Mouse (Mus musculus) lung, postnatal 0 days (tissue): ENCODE measurements around the gene Ccdc71. TPM values are rescaled to one million over a fixed set of nuclear protein-coding genes. Genes with fewer than 3 reads are reported as not detected.

ENCODE experiments used
- ATAC-seq: fragments of 200-750 bp; cut with Nextera tagmentation; 2 replicates; pipeline ENCODE4 v1.8.0; 2017; ENCODE audit warnings: moderate library complexity
- DNase-seq: peaks from one replicate; pipeline ENCODE4 v3.0.0-alpha.2; 2016; ENCODE audit warnings: low spot score
- H3K27ac ChIP-seq: fragments of 300-500 bp; sonication (generic); 2 replicates; pipeline ENCODE4 v1.5.1; 2014; ENCODE audit warnings: antibody characterized with exemption, mild to moderate bottlenecking, low read length, mixed read lengths
- H3K27me3 ChIP-seq: fragments of 300-500 bp; sonication (generic); replicated peaks from 2 replicates; pipeline ENCODE4 v1.6.1; 2014; ENCODE audit warnings: low read length, mixed read lengths; ENCODE audit not compliant: insufficient read depth
- H3K36me3 ChIP-seq: fragments of 300-500 bp; sonication (generic); 2 replicates; pipeline ENCODE4 v1.6.1; 2014; ENCODE audit warnings: low read length, mixed read lengths; ENCODE audit not compliant: insufficient read depth
- H3K4me1 ChIP-seq: fragments of 300-500 bp; sonication (generic); 2 replicates; pipeline ENCODE4 v1.6.1; 2014; ENCODE audit warnings: antibody characterized with exemption, low read depth, low read length, mixed read lengths; ENCODE audit not compliant: insufficient read depth
- H3K4me2 ChIP-seq: fragments of 300-500 bp; sonication (generic); replicated peaks from 2 replicates; pipeline ENCODE4 v1.6.1; 2014; ENCODE audit warnings: low read depth, mild to moderate bottlenecking, low read length, moderate library complexity, mixed read lengths
- H3K4me3 ChIP-seq: fragments of 300-500 bp; sonication (generic); 2 replicates; pipeline ENCODE4 v1.5.1; 2014; ENCODE audit warnings: low read depth, low read length
- H3K9ac ChIP-seq: fragments of 300-500 bp; sonication (generic); replicated peaks from 2 replicates; pipeline ENCODE4 v1.6.1; 2014; ENCODE audit warnings: low read depth, mild to moderate bottlenecking
- H3K9me3 ChIP-seq: fragments of 300-500 bp; sonication (generic); 2 replicates; pipeline ENCODE4 v1.6.1; 2016; ENCODE audit warnings: low read length, mixed read lengths
- CTCF ChIP-seq: IDR thresholded peaks from 2 replicates; pipeline ENCODE4 v1.5.1; 2016; ENCODE audit warnings: antibody characterized with exemption, mild to moderate bottlenecking
- EP300 ChIP-seq: IDR thresholded peaks from 2 replicates; pipeline ENCODE4 v1.6.1; 2016; ENCODE audit warnings: antibody characterized with exemption, mild to moderate bottlenecking, control low read depth
- WGBS: fragments of 180-500 bp; shearing (Covaris S2); extraction: QIAGEN DNeasy Blood & Tissue Kit; methylation state at CpG from one replicate; pipeline ENCODE4 v1.1.7; 2014; 5-methylcytosine and 5-hydroxymethylcytosine counted together
- polyA plus RNA-seq: library from polyadenylated mRNA; unstranded; fragments of >200 nt; fragmentation: Nextera tagmentation; extraction: Ambion mirVana; gene quantifications from 2 replicates; pipeline ENCODE4 v1.2.1, GENCODE M21; 2015

The Ccdc71 gene
- polyA plus RNA-seq, 1 experiment from 2014 or later: 42.1 TPM

- no peak for ATAC-seq
- no peak for DNase-seq
- 89% methylated on average over 7 of the region's 7 CpGs for WGBS
Observed at GRCm38 (mm10) chr9:108499231-108499630, 38.9 kb downstream of the Ccdc71 start.

GRCm38 (mm10) chr9:108499943-108500342 lies 39.6 kb downstream of the Ccdc71 start:
- TF ChIP-seq CTCF (no peak), EP300 (no peak)

More at GRCm38 (mm10) chr9:108499231-108499630, 38.9 kb downstream of the Ccdc71 start:
- TF ChIP-seq CTCF (no peak), EP300 (no peak)
- Histone ChIP-seq H3K4me2 (no peak overlapping the region), H3K27ac (no peak overlapping the region), H3K9ac (no peak overlapping the region), H3K4me1 (no peaks in the 10 kb centered on the region), H3K27me3 (no peaks in the 10 kb centered on the region), H3K9me3 (no peaks in the 10 kb centered on the region), H3K4me3 (no peak overlapping the region), H3K36me3 (peaks cover 69% of the 10 kb centered on the region)

GRCm38 (mm10) chr9:108506901-108507300 lies 46.6 kb downstream of the Ccdc71 start:
- DNase-seq (no peak), ATAC-seq (no peak)
- H3K27me3 ChIP-seq: no peaks in the 10 kb centered on the region
- H3K4me2 ChIP-seq: peak overlapping the region; percentile 77; the same call in 1 of the 2 replicates
- H3K27ac ChIP-seq: peak overlapping the region; percentile 93; the same call in 1 of the 2 replicates
- H3K4me1 ChIP-seq: peaks cover 7% of the 10 kb centered on the region; the same call in 1 of the 2 replicates
- 85% methylated on average over 7 of the region's 7 CpGs for WGBS
- TF ChIP-seq EP300 (no peak), CTCF (no peak)
- H3K36me3 ChIP-seq: peaks cover 1% of the 10 kb centered on the region; the same call in 1 of the 2 replicates
- no peak overlapping the region for H3K9ac ChIP-seq
- H3K9me3 ChIP-seq: no peaks in the 10 kb centered on the region
- peak overlapping the region; percentile 58; the same call in 1 of the 2 replicates for H3K4me3 ChIP-seq

More at GRCm38 (mm10) chr9:108499943-108500342, 39.6 kb downstream of the Ccdc71 start:
- Histone ChIP-seq H3K4me2 (no peak overlapping the region), H3K9me3 (no peaks in the 10 kb centered on the region), H3K36me3 (peaks cover 62% of the 10 kb centered on the region), H3K27me3 (no peaks in the 10 kb centered on the region), H3K9ac (no peak overlapping the region), H3K4me1 (no peaks in the 10 kb centered on the region), H3K27ac (no peak overlapping the region), H3K4me3 (no peak overlapping the region)
- no peak for DNase-seq
- no peak for ATAC-seq
- 95% methylated on average over 15 of the region's 15 CpGs for whole genome bisulfite sequencing

GRCm38 (mm10) chr9:108507619-108508434 lies 47.5 kb downstream of the Ccdc71 start, which contains the start of gene Qars:
Qars (plus strand) TSS chr9:108507706.
- H3K4me1 ChIP-seq: peaks cover 7% of the 10 kb centered on the region; the same call in 1 of the 2 replicates
- peak within 1 kb of the TSS; percentile 58 for H3K4me3 ChIP-seq
- under 1% methylated on average over 37 of the region's 37 CpGs for WGBS
- DNase-seq (peak; percentile 99), ATAC-seq (peak; percentile 98)
- H3K4me2 ChIP-seq: peak within 1 kb of the TSS; percentile 77
- H3K9ac ChIP-seq: peak within 1 kb of the TSS; percentile 91
- TF ChIP-seq CTCF (no peak), EP300 (no peak)
- H3K9me3 ChIP-seq: no peaks in the 10 kb centered on the region
- H3K36me3 ChIP-seq: peaks cover 8% of the 10 kb centered on the region
- H3K27me3 ChIP-seq: no peaks in the 10 kb centered on the region
- peak within 1 kb of the TSS; percentile 93 for H3K27ac ChIP-seq

GRCm38 (mm10) chr9:108508776-108509175 lies 48.4 kb downstream of the Ccdc71 start:
- peaks cover 7% of the 10 kb centered on the region; the same call in 1 of the 2 replicates for H3K4me1 ChIP-seq
- TF ChIP-seq EP300 (no peak), CTCF (no peak)
- H3K9ac ChIP-seq: peak overlapping the region; percentile 91; the same call in 1 of the 2 replicates
- peaks cover 12% of the 10 kb centered on the region; the same call in 1 of the 2 replicates for H3K36me3 ChIP-seq
- H3K4me3 ChIP-seq: peak overlapping the region; percentile 58; the same call in 1 of the 2 replicates
- DNase-seq (no peak), ATAC-seq (no peak)
- no peaks in the 10 kb centered on the region for H3K27me3 ChIP-seq
- H3K27ac ChIP-seq: peak overlapping the region; percentile 93; the same call in 1 of the 2 replicates
- H3K4me2 ChIP-seq: peak overlapping the region; percentile 77
- H3K9me3 ChIP-seq: no peaks in the 10 kb centered on the region
- 82% methylated on average over 7 of the region's 7 CpGs for WGBS

Other genes starting within 250 kb of the Ccdc71 start
- gene Dag1, start 196.6 kb upstream of the Ccdc71 start, polyA plus RNA-seq: 130 and 138 TPM in 2 replicates
- gene Nicn1, start 170.1 kb upstream of the Ccdc71 start, polyA plus RNA-seq: 15.8 and 18.3 TPM in 2 replicates
- 9.2 and 9.8 TPM in 2 replicates for gene Amt, start 163.7 kb upstream of the Ccdc71 start, polyA plus RNA-seq
- 582 and 634 TPM in 2 replicates for gene Rhoa, start 154.4 kb upstream of the Ccdc71 start, polyA plus RNA-seq
- 92.9 and 93.1 TPM in 2 replicates for gene Tcta, start 154.4 kb upstream of the Ccdc71 start, polyA plus RNA-seq
- gene Gpx1, start 121.6 kb upstream of the Ccdc71 start, polyA plus RNA-seq: 1,509 and 1,541 TPM in 2 replicates
- 61.4 and 66.4 TPM in 2 replicates for gene Usp4, start 112.7 kb upstream of the Ccdc71 start, polyA plus RNA-seq
- 0.35 and 0.49 TPM in 2 replicates for gene 1700102P08Rik, start 67.7 kb upstream of the Ccdc71 start, polyA plus RNA-seq
- 0.31 and 0.56 TPM in 2 replicates for gene Ccdc36, start 32.0 kb upstream of the Ccdc71 start, polyA plus RNA-seq
- gene BC048562, start 24.0 kb upstream of the Ccdc71 start, polyA plus RNA-seq: not detected in 2 replicates
- gene Klhdc8b, start 1.1 kb downstream of the Ccdc71 start, polyA plus RNA-seq: 60.5 and 77.6 TPM in 2 replicates
- gene Lamb2, start 19.2 kb downstream of the Ccdc71 start, polyA plus RNA-seq: 54.8 and 55.2 TPM in 2 replicates
- gene Usp19, start 30.1 kb downstream of the Ccdc71 start, polyA plus RNA-seq: 37.1 and 39.4 TPM in 2 replicates
- 62.0 and 65.7 TPM in 2 replicates for gene Qars, start 47.2 kb downstream of the Ccdc71 start, polyA plus RNA-seq
- gene Qrich1, start 56.3 kb downstream of the Ccdc71 start, polyA plus RNA-seq: 58.1 and 58.3 TPM in 2 replicates
- 55.6 and 56.2 TPM in 2 replicates for gene Impdh2, start 99.8 kb downstream of the Ccdc71 start, polyA plus RNA-seq
- gene Ndufaf3, start 106.9 kb downstream of the Ccdc71 start, polyA plus RNA-seq: 65.7 and 66.3 TPM in 2 replicates
- gene Dalrd3, start 109.4 kb downstream of the Ccdc71 start, polyA plus RNA-seq: 74.0 and 78.4 TPM in 2 replicates
- 36.6 and 39.5 TPM in 2 replicates for gene Wdr6, start 118.2 kb downstream of the Ccdc71 start, polyA plus RNA-seq
- gene P4htm, start 137.1 kb downstream of the Ccdc71 start, polyA plus RNA-seq: 3.2 and 4.1 TPM in 2 replicates
- gene Arih2, start 188.9 kb downstream of the Ccdc71 start, polyA plus RNA-seq: 31.1 and 33.2 TPM in 2 replicates
- 58.7 and 60.2 TPM in 2 replicates for gene Slc25a20, start 201.6 kb downstream of the Ccdc71 start, polyA plus RNA-seq
- gene Prkar2a, start 228.8 kb downstream of the Ccdc71 start, polyA plus RNA-seq: 16.4 and 17.8 TPM in 2 replicates